Mouse (Mus musculus) liver, embryonic 14.5 days (tissue): ENCODE data around the gene Ednra.

Experiments used
- CTCF ChIP-seq: IDR thresholded peaks from 2 replicates; pipeline ENCODE4 v1.5.1; 2016; ENCODE audit warnings: antibody characterized with exemption, low read depth, control low read depth
- EP300 ChIP-seq: IDR thresholded peaks from 2 replicates; pipeline ENCODE4 v1.6.1; 2016; ENCODE audit warnings: antibody characterized with exemption, low read depth

DNA sequence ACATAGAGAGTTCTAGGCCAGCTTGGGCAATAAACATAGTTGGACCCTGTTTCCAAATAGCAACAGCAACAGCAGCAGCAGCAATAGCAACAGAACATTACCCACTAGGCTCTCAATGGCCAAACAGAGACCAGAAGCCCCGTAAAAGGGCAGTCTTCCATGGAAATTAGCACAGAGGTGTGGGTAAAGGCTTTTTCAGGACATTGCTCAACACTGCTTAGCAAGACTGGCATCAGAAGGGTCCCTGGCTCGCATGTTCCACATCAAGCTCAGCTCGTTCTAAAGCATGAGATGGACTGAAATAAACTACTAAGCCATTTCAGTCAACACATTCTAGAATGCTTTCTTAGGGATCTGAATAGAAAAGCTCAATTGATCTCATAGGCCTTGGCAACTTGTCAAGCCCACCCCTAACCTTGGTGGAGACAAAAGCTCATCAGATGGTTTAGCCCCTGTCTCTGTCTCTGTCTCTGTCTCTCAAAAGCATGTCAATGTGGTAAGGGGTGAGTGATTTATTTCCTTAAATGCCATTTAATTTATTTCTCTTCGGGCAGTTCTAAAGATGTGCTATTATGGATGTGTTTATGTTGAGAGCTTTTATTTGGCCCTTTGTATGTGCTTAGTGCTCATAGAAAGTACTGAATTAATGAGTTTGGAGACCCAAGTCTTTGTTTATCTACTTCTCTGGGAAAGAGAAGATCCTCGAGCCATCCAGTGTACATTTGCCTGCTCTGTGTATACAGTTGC is 84.0 kb downstream of the Ednra start:
- no peak for TF ChIP-seq CTCF
- TF ChIP-seq EP300, result no peak
